Mouse (Mus musculus) small intestine, adult 2 months (tissue): ENCODE measurements at regions not wholly inside any gene's neighbourhood (a gene's known extent, or its start where the extent isn't known, plus 50 kb on each side); places are given as distances from the start of the nearest gene placed in this dataset.

Experiments used
- CTCF ChIP-seq: fragments of 200-500 bp; IDR thresholded peaks from 2 replicates; pipeline ENCODE4 v1.5.1; 2012; ENCODE audit warnings: low read depth, mild to moderate bottlenecking, control low read depth, inconsistent platforms, low read length, moderate library complexity, mixed read lengths; ENCODE audit not compliant: insufficient replicate concordance, insufficient read length; ENCODE audit errors: extremely low read depth
- POLR2A ChIP-seq: fragments of 200-500 bp; IDR thresholded peaks from 2 replicates; pipeline ENCODE4 v1.6.1; 2012; ENCODE audit warnings: low read depth, mild to moderate bottlenecking, control low read depth, inconsistent platforms, low read length, moderate library complexity

GRCm38 (mm10) chr4:124143630-124144029 lies 225.8 kb upstream of the 4930535I16Rik start:
- no peak for TF ChIP-seq CTCF
- TF ChIP-seq POLR2A: no peak
